Mouse (Mus musculus): ENCODE measurements at regions not wholly inside any gene's neighbourhood (a gene's known extent, or its start where the extent isn't known, plus 50 kb on each side); places are given as distances from the start of the nearest gene placed in this dataset.

DNA sequence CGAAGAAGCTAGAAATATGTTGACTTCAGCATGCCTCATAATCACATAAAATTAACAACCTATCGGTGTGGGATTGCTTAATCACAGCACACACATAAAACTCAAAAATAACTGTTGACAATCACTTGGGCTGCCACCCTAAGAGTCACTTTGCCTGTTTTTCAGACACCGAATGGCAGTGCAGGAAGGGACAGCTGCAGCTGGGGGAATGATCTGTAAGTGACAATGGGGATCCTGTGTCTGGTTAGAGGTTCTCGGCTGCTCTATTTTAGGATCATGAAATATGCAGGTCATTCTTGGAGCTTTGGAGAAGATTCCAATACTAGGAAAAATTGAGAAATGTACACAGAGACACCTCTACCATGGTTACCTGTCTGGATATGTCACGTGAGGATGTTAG lies 54.4 kb upstream of the Tcf12 start:
- TF ChIP-seq POLR2A (IDR thresholded peaks at IDR 0.05; ENCODE audit: borderline replicate concordance, low read depth, low read length) (no peak), CTCF (IDR thresholded peaks at IDR 0.05; ENCODE audit: low read depth, low read length) (no peak)
- H3K4me1 ChIP-seq (ENCODE audit: control insufficient read depth, insufficient read depth, low read length) = peaks cover 2% of the 10 kb centered on the region; the same call in 1 of the 2 replicates
- no peak overlapping the region for H3K4me3 ChIP-seq (ENCODE audit: insufficient read depth, low read length)
- H3K27ac ChIP-seq (ENCODE audit: insufficient read depth, low read depth, low read length) = no peak overlapping the region

DNA sequence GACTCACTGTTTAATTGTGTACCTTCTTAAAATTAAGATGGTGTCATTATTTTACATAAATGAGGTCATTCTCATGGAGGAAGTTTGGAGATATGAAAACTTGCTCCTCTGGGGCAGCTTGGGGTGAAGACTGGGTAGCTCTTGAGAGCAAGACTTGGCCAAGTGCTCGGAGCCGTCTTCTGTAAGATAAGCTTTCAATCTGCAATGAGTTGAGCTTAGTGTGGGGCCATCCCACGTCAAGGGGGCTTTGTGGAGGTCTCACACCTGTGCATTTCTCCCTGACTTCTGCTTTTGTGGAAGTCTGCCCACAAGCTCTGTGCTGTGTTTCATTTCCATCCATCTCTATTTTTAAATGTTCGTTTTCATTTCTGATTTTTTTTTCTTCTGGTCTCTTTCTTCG lies 54.9 kb upstream of the Tcf12 start:
- H3K4me1 ChIP-seq (ENCODE audit: control insufficient read depth, insufficient read depth, low read length) = peaks cover 2% of the 10 kb centered on the region; the same call in 1 of the 2 replicates
- no peak overlapping the region for H3K4me3 ChIP-seq (ENCODE audit: insufficient read depth, low read length)
- H3K27ac ChIP-seq (ENCODE audit: insufficient read depth, low read depth, low read length) = no peak overlapping the region
- TF ChIP-seq POLR2A (IDR thresholded peaks at IDR 0.05; ENCODE audit: borderline replicate concordance, low read depth, low read length) = no peak
- TF ChIP-seq CTCF (IDR thresholded peaks at IDR 0.05; ENCODE audit: low read depth, low read length) = no peak

DNA sequence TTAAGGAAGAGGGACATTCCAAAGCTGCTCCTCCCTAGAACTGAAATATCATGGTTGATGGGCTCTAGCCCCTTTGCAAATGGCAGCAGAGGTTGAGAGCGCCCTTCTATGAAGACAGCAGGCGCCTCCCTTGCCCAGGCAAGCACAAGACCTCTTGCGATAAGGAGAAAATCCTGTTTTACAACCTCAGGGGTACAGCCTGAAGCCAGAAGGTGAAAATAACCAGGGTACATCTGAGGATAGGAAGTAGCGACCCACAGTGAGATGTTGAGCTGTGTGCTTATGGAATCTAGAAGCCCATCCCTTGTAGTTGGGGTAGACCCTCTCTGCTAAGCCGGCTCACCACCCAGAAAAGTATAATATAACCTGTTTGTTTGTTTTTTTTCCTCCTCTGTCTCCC lies 57.6 kb upstream of the Tcf12 start:
- H3K27ac ChIP-seq (ENCODE audit: insufficient read depth, low read depth, low read length) = no peak overlapping the region
- H3K4me1 ChIP-seq (ENCODE audit: control insufficient read depth, insufficient read depth, low read length) = peaks cover 2% of the 10 kb centered on the region; the same call in 1 of the 2 replicates
- no peak overlapping the region for H3K4me3 ChIP-seq (ENCODE audit: insufficient read depth, low read length)
- no peak for TF ChIP-seq POLR2A (IDR thresholded peaks at IDR 0.05; ENCODE audit: borderline replicate concordance, low read depth, low read length)
- TF ChIP-seq CTCF (IDR thresholded peaks at IDR 0.05; ENCODE audit: low read depth, low read length) = no peak

DNA sequence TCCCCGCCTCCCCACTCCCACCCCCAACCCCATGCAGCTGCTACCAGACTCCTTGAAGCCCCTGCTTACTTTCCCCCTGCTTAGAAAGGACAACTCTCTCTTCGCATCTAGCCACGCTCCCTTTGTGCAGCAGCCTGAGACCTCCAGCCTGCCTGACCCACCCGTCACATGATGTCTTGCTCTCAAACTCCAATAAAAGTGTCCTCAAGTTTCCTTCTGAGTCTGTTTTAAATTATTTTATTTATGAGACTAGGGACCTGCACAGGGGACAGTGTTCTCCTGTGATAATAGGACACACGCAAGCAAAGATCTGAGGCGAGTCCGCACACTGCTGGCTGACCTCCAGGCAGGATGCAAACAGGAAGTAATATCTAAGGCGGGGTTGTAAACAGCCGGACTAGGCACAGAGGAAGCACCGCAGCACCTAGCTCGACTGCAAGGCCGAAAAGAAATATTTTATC lies 58.1 kb upstream of the Tcf12 start:
- peak overlapping the region; percentile 21; the same call in 1 of the 2 replicates for H3K4me3 ChIP-seq (ENCODE audit: insufficient read depth, low read length)
- peaks cover 2% of the 10 kb centered on the region; the same call in 1 of the 2 replicates for H3K4me1 ChIP-seq (ENCODE audit: control insufficient read depth, insufficient read depth, low read length)
- no peak for TF ChIP-seq POLR2A (IDR thresholded peaks at IDR 0.05; ENCODE audit: borderline replicate concordance, low read depth, low read length)
- TF ChIP-seq CTCF (IDR thresholded peaks at IDR 0.05; ENCODE audit: low read depth, low read length) = no peak
- H3K27ac ChIP-seq (ENCODE audit: insufficient read depth, low read depth, low read length) = no peak overlapping the region

DNA sequence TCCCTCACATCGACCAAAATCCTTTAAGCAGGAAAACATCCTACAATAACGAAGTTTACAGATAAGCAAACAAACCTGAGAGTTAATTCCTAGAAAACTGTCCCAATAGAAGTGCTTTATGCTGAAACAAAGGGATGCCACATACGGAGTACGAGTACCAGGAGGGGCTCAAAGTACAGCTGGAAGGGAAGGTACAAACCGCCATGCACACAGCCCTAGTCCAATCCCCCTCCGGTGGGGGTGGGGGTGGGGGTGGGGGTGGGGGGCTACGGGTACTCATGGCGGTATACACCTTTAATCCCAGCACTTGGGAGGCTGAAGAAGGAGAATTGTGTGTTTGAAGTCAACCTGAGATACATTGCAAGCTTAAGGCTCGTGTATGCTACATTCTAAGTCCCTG lies 58.6 kb upstream of the Tcf12 start:
- Histone ChIP-seq H3K27ac (ENCODE audit: insufficient read depth, low read depth, low read length) (no peak overlapping the region), H3K4me1 (ENCODE audit: control insufficient read depth, insufficient read depth, low read length) (peaks cover 2% of the 10 kb centered on the region; the same call in 1 of the 2 replicates), H3K4me3 (ENCODE audit: insufficient read depth, low read length) (peak overlapping the region; percentile 21; the same call in 1 of the 2 replicates)
- TF ChIP-seq POLR2A (IDR thresholded peaks at IDR 0.05; ENCODE audit: borderline replicate concordance, low read depth, low read length) (no peak), CTCF (IDR thresholded peaks at IDR 0.05; ENCODE audit: low read depth, low read length) (no peak)

DNA sequence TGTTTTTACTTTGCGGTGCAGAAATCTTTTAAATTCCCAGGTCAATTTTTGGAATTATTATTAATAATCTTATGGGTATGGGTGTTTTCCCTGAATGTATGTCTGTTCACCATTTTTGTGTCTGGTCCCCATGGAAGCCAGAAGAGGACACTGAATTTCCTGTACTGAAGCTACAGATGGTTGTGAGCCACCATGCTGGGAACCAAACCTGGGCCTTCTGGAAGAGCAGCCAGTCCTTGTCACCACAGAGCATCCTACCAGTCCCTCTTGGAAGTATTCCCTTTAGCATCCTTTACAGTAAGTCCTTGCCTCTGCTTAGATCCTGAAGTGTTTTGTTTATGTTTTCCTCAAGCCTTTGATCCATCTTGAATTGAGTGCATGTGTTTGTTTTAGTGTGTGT lies 60.7 kb upstream of the Tcf12 start:
- no peak overlapping the region for H3K4me3 ChIP-seq (ENCODE audit: insufficient read depth, low read length)
- H3K27ac ChIP-seq (ENCODE audit: insufficient read depth, low read depth, low read length) = no peak overlapping the region
- no peaks in the 10 kb centered on the region for H3K4me1 ChIP-seq (ENCODE audit: control insufficient read depth, insufficient read depth, low read length)
- TF ChIP-seq CTCF (IDR thresholded peaks at IDR 0.05; ENCODE audit: low read depth, low read length) (no peak), POLR2A (IDR thresholded peaks at IDR 0.05; ENCODE audit: borderline replicate concordance, low read depth, low read length) (no peak)

DNA sequence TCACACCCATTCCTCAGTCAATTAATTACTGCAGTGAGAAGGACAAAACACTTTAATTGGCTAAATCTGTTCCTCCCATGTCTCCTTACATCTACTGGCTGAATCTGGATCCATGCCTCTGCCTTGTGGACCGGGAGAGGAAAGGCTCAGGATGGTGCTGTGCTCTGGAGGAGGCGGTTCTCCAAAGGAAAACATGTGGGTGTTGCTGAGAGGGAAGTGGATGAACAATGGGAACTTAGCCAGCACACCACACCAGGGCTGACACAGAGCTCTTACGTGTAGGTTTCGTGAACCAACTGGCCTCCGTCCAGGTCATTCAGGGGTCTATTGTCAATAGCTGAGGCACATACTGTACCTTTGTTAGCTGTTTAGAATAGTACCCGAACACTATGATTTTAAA lies 69.3 kb upstream of the Tcf12 start:
- H3K4me3 ChIP-seq (ENCODE audit: insufficient read depth, low read length) = no peak overlapping the region
- no peaks in the 10 kb centered on the region for H3K4me1 ChIP-seq (ENCODE audit: control insufficient read depth, insufficient read depth, low read length)
- TF ChIP-seq POLR2A (IDR thresholded peaks at IDR 0.05; ENCODE audit: borderline replicate concordance, low read depth, low read length) (no peak), CTCF (IDR thresholded peaks at IDR 0.05; ENCODE audit: low read depth, low read length) (no peak)
- H3K27ac ChIP-seq (ENCODE audit: insufficient read depth, low read depth, low read length) = no peak overlapping the region

DNA sequence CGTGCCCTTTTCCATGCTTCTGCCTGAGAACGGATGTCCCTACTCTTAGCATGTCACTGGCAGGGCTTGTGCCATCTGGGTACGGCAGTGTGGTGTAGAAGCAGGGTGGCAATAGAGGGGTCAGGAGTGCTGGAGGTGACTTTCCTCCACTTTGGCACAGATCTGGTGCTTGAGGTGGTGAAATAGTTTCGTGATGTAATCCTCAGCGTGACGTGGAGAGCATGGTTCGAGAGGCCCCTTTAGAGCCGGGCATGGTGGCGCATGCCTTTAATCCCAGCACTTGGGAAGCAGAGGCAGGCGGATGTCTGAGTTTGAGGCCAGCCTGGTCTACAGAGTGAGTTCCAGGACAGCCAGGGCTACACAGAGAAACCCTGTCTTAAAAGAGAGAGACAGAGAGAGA lies 71.7 kb upstream of the Tcf12 start:
- Histone ChIP-seq H3K4me3 (ENCODE audit: insufficient read depth, low read length) (no peak overlapping the region), H3K27ac (ENCODE audit: insufficient read depth, low read depth, low read length) (no peak overlapping the region), H3K4me1 (ENCODE audit: control insufficient read depth, insufficient read depth, low read length) (no peaks in the 10 kb centered on the region)
- TF ChIP-seq CTCF (IDR thresholded peaks at IDR 0.05; ENCODE audit: low read depth, low read length) (no peak), POLR2A (IDR thresholded peaks at IDR 0.05; ENCODE audit: borderline replicate concordance, low read depth, low read length) (no peak)

DNA sequence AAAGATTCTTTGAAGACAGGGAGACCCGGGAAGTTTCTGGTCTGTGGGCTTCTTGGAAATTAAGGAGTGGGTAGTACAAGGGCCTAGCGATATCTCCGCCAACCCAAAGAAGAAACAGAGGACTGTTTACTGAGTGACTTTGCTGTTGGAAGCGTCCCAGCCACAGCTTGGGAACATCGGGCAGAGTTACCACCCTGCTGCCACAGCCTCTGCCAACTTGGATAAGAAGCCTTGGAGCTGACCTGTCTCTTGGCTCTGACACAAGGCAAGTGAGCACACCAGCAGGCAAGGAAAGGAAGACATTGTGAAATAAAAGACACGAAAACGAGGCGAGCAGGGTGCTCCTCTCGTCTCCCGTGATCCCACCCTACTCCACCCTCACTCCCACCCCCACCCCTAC lies 72.3 kb upstream of the Tcf12 start:
- Histone ChIP-seq H3K4me3 (ENCODE audit: insufficient read depth, low read length) (no peak overlapping the region), H3K4me1 (ENCODE audit: control insufficient read depth, insufficient read depth, low read length) (no peaks in the 10 kb centered on the region), H3K27ac (ENCODE audit: insufficient read depth, low read depth, low read length) (no peak overlapping the region)
- TF ChIP-seq POLR2A (IDR thresholded peaks at IDR 0.05; ENCODE audit: borderline replicate concordance, low read depth, low read length) (no peak), CTCF (IDR thresholded peaks at IDR 0.05; ENCODE audit: low read depth, low read length) (no peak)

DNA sequence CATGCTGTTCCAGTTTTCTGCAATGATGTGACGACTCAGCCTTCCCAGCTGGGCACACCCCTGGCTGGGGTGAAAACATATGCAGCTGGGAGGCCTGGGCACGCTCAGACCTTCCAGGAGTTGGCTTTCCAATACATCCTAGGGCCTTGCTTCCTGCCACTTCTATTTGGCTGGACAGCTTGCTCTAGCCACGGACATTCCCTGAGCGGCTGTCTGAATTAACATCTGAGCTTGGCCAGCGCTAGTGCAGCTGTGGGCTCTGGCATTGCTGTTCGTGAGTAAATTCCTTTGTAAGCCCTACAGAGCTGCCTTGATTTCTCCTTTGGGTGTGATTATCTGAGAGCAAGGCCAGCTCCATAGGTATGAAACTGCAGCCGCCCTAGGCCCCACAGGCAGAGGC lies 78.2 kb upstream of the Tcf12 start:
- TF ChIP-seq POLR2A (IDR thresholded peaks at IDR 0.05; ENCODE audit: borderline replicate concordance, low read depth, low read length) (no peak), CTCF (IDR thresholded peaks at IDR 0.05; ENCODE audit: low read depth, low read length) (no peak)
- H3K4me1 ChIP-seq (ENCODE audit: control insufficient read depth, insufficient read depth, low read length) = no peaks in the 10 kb centered on the region

DNA sequence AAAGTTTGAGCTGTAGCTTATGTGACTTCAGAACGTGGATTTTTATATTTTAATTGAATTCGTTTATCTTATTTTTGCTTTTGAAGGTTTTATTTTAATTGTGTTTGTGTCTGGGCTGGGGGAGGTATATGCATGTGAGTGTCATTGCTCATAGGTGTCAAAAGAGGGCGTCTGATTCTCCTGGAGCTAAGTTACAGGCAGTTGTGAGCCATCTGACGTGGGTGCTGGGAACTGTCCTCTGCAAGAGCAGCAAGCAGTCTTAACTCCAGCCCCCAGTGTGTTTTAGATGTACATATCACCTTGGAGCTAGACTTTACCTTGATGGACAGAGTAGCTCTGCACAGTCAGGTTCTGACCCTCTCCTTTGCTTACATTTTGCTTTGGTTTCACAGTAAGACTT lies 79.0 kb upstream of the Tcf12 start:
- H3K27ac ChIP-seq (ENCODE audit: insufficient read depth, low read depth, low read length) = no peak overlapping the region
- TF ChIP-seq POLR2A (IDR thresholded peaks at IDR 0.05; ENCODE audit: borderline replicate concordance, low read depth, low read length) = no peak
- TF ChIP-seq CTCF (IDR thresholded peaks at IDR 0.05; ENCODE audit: low read depth, low read length) = no peak
- H3K4me1 ChIP-seq (ENCODE audit: control insufficient read depth, insufficient read depth, low read length) = no peaks in the 10 kb centered on the region
- H3K4me3 ChIP-seq (ENCODE audit: insufficient read depth, low read length) = no peak overlapping the region

More for the DNA sequence above, 78.2 kb upstream of the Tcf12 start:
- no peak overlapping the region for H3K27ac ChIP-seq (ENCODE audit: insufficient read depth, low read depth, low read length)
- H3K4me3 ChIP-seq (ENCODE audit: insufficient read depth, low read length) = no peak overlapping the region

All from bone marrow macrophage, adult 2 months (primary cell).